Mouse (Mus musculus) forebrain, embryonic 14.5 days (tissue): Measurements from ENCODE around the gene Kif23. TPM values are rescaled to one million over a fixed set of nuclear protein-coding genes. Genes with fewer than 3 reads are reported as not detected.

Experiments
- ATAC-seq: fragments of 200-750 bp; cut with Nextera tagmentation; 2 replicates; pipeline ENCODE4 v1.8.0; 2017; ENCODE audit warnings: mild to moderate bottlenecking, moderate library complexity
- DNase-seq: peaks from one replicate; pipeline ENCODE4 v3.0.0-alpha.2; 2015; ENCODE audit warnings: low spot score
- H3K27ac ChIP-seq: fragments of 300-500 bp; sonication (generic); 2 replicates; pipeline ENCODE4 v1.5.1; 2014; ENCODE audit warnings: low read depth, mild to moderate bottlenecking, control low read depth, low read length, moderate library complexity
- H3K27me3 ChIP-seq: fragments of 300-500 bp; sonication (generic); replicated peaks from 2 replicates; pipeline ENCODE4 v1.6.1; 2014; ENCODE audit warnings: low read length, control low read depth, mixed read lengths; ENCODE audit not compliant: control insufficient read depth, insufficient read depth
- H3K36me3 ChIP-seq: fragments of 300-500 bp; sonication (generic); 2 replicates; pipeline ENCODE4 v1.6.1; 2014; ENCODE audit warnings: low read length, control low read depth; ENCODE audit not compliant: control insufficient read depth, insufficient read depth
- H3K4me1 ChIP-seq: fragments of 300-500 bp; sonication (generic); 2 replicates; pipeline ENCODE4 v1.6.1; 2014; ENCODE audit warnings: antibody characterized with exemption, low read length, control low read depth; ENCODE audit not compliant: control insufficient read depth, insufficient read depth
- H3K4me2 ChIP-seq: fragments of 300-500 bp; sonication (generic); 2 replicates; pipeline ENCODE4 v1.6.1; 2014; ENCODE audit warnings: mild to moderate bottlenecking, control low read depth, low read length
- H3K4me3 ChIP-seq: fragments of 300-500 bp; sonication (generic); 2 replicates; pipeline ENCODE4 v1.5.1; 2014; ENCODE audit warnings: low read depth, low read length, control low read depth
- H3K9ac ChIP-seq: fragments of 300-500 bp; sonication (generic); 2 replicates; pipeline ENCODE4 v1.6.1; 2014; ENCODE audit warnings: mild to moderate bottlenecking, low read length, control low read depth, moderate library complexity
- H3K9me3 ChIP-seq: fragments of 300-500 bp; sonication (generic); replicated peaks from 2 replicates; pipeline ENCODE4 v1.6.1; 2016; ENCODE audit warnings: low read length, control low read depth, mixed read lengths; ENCODE audit not compliant: control insufficient read depth
- WGBS: fragments of 180-500 bp; shearing (Covaris S2); extraction: QIAGEN DNeasy Blood & Tissue Kit; methylation state at CpG from one replicate; pipeline ENCODE4 v1.1.7; 2014; 5-methylcytosine and 5-hydroxymethylcytosine counted together
- polyA plus RNA-seq: library from polyadenylated mRNA; unstranded; fragments of >200 nt; fragmentation: Nextera tagmentation; extraction: Ambion mirVana; gene quantifications from 2 replicates; pipeline ENCODE4 v1.2.1, GENCODE M21; 2014

Kif23 gene
- polyA plus RNA-seq, 1 experiment from 2014 or later: 49.6 TPM

- H3K4me2 ChIP-seq: no peak overlapping the region
- no peak for ATAC-seq
- no peaks in the 10 kb centered on the region for H3K9me3 ChIP-seq
- DNase-seq: no peak
- H3K9ac ChIP-seq: no peak overlapping the region
- peaks cover 29% of the 10 kb centered on the region for H3K36me3 ChIP-seq
- no peak overlapping the region for H3K27ac ChIP-seq
- 57% methylated on average over 6 of the region's 6 CpGs for WGBS
- peaks cover 7% of the 10 kb centered on the region for H3K4me1 ChIP-seq
- no peak overlapping the region for H3K4me3 ChIP-seq
- no peaks in the 10 kb centered on the region for H3K27me3 ChIP-seq
Measured at GRCm38 (mm10) chr9:61911300-61912128, 35.1 kb downstream of the Kif23 start.

GRCm38 (mm10) chr9:61910526-61911256 is 35.9 kb downstream of the Kif23 start:
- 43% methylated on average over 20 of the region's 20 CpGs for WGBS
- peak; percentile 54 for DNase-seq
- no peak for ATAC-seq

DNA sequence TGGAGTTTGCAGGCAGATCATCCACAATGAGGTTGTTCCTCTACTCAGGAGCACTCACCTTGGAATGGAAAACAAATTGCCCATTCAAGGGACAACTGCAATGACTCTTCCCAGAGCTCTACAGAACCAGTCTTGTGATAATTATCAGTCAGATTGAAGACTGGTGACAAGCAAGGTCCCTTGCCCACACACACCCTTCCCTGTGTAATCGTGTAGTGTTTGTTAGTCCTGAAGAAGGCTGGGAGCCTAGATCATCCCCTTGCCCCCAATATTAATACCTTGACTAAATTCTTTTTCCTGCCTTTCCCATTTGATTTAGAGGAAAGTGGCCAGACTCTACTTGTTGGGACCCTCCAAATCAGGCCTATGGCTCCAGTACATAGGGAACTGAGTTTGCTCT is 36.9 kb downstream of the Kif23 start:
- Histone ChIP-seq H3K27me3 (no peaks in the 10 kb centered on the region), H3K9ac (no peak overlapping the region), H3K36me3 (peaks cover 28% of the 10 kb centered on the region), H3K9me3 (no peaks in the 10 kb centered on the region), H3K4me1 (peaks cover 7% of the 10 kb centered on the region), H3K4me2 (no peak overlapping the region), H3K27ac (no peak overlapping the region), H3K4me3 (no peak overlapping the region)
- 100% methylated on average over 1 of the region's 1 CpGs for WGBS
- DNase-seq: no peak
- no peak for ATAC-seq

More at GRCm38 (mm10) chr9:61910526-61911256, 35.9 kb downstream of the Kif23 start:
- H3K9ac ChIP-seq: no peak overlapping the region
- H3K9me3 ChIP-seq: no peaks in the 10 kb centered on the region
- H3K4me3 ChIP-seq: no peak overlapping the region
- no peak overlapping the region for H3K4me2 ChIP-seq
- peaks cover 28% of the 10 kb centered on the region for H3K36me3 ChIP-seq
- H3K27ac ChIP-seq: no peak overlapping the region
- no peaks in the 10 kb centered on the region for H3K27me3 ChIP-seq
- H3K4me1 ChIP-seq: peaks cover 7% of the 10 kb centered on the region

GRCm38 (mm10) chr9:61908832-61909407 is 37.7 kb downstream of the Kif23 start:
- no peak overlapping the region for H3K4me2 ChIP-seq
- WGBS: 90% methylated on average over 11 of the region's 11 CpGs
- H3K27ac ChIP-seq: no peak overlapping the region
- no peaks in the 10 kb centered on the region for H3K9me3 ChIP-seq
- H3K27me3 ChIP-seq: no peaks in the 10 kb centered on the region
- no peak for ATAC-seq
- no peak overlapping the region for H3K4me3 ChIP-seq
- H3K36me3 ChIP-seq: peaks cover 28% of the 10 kb centered on the region
- H3K9ac ChIP-seq: no peak overlapping the region
- no peak for DNase-seq
- peaks cover 7% of the 10 kb centered on the region for H3K4me1 ChIP-seq

DNA sequence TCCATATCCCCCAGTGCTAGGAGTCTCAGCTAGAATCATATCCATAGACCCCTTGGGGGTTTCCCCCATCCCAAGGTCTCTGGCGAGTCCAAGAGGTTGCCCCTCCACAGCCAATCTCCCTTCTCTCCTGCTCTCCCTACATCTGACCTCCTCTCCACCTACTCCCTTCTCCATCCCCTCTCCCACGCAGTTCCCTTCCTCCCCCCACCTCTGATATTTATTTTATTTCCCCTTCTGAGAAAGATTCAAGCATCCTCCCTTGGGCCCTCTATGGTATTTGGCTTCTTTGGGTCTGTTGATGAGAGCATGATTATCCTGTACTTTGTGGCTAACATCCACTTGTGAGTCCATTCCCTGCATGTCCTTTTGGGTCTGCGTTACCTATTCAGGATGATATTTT is 38.2 kb downstream of the Kif23 start:
- Histone ChIP-seq H3K4me2 (no peak overlapping the region), H3K36me3 (peaks cover 28% of the 10 kb centered on the region), H3K9me3 (no peaks in the 10 kb centered on the region), H3K4me1 (peaks cover 3% of the 10 kb centered on the region), H3K27me3 (no peaks in the 10 kb centered on the region), H3K27ac (no peak overlapping the region), H3K9ac (no peak overlapping the region), H3K4me3 (no peak overlapping the region)
- ATAC-seq (no peak), DNase-seq (no peak)
- 81% methylated on average over 3 of the region's 3 CpGs for WGBS

- Histone ChIP-seq H3K4me1 (no peaks in the 10 kb centered on the region), H3K27me3 (no peaks in the 10 kb centered on the region), H3K27ac (no peak overlapping the region), H3K36me3 (peaks cover 23% of the 10 kb centered on the region), H3K4me3 (no peak overlapping the region), H3K9me3 (no peaks in the 10 kb centered on the region), H3K9ac (no peak overlapping the region), H3K4me2 (no peak overlapping the region)
- no peak for DNase-seq
- ATAC-seq: no peak
- 92% methylated on average over 4 of the region's 4 CpGs for WGBS
Measured at GRCm38 (mm10) chr9:61907621-61908295, 38.8 kb downstream of the Kif23 start.

DNA sequence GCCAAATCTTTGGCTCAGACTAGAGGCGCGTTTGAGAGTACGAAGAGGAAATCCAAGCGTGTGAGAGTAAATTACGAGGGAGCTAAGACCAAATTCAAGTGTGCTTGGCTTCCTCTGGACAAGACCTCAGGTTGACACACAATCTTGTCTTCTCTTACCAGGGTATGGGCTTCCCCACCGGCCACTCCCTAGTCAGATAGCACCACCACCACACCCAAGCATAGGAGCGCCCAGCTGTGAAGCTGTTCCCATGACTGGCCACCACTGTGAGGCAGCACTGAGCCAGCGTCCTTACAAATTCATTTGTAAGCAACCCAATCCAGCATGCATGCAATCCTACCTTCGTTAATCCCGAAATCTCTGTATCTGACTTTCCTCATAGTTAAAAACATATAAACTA is 39.7 kb downstream of the Kif23 start:
- no peak for DNase-seq

DNA sequence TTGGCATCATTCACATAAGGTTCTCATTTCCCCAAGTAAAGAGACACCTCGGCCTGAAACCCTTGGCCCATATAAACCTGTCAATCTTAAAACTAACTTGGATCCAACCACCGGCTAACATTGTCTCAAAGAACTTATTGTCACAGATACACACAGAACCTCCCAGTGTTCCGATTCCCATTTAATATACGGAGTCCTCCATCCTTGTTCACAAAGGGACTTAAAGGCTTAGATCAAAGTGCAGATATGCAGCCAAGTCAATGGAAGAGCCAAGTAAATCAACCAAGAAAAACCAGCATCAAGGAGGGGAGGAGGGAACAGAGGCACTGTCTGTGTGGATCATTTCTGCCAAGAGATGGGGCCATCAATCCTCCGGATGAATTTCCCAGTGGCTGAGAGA is 41.0 kb downstream of the Kif23 start:
- Histone ChIP-seq H3K36me3 (0 out of 2 replicates have a peak, but pooled peaks cover 2% of the 10 kb centered on the region), H3K4me3 (no peak overlapping the region), H3K9ac (no peak overlapping the region), H3K4me2 (no peak overlapping the region), H3K4me1 (no peaks in the 10 kb centered on the region), H3K27me3 (no peaks in the 10 kb centered on the region), H3K9me3 (no peaks in the 10 kb centered on the region), H3K27ac (no peak overlapping the region)
- DNase-seq: no peak
- WGBS: 69% methylated on average over 5 of the region's 5 CpGs
- no peak for ATAC-seq

More for the DNA sequence above, 39.7 kb downstream of the Kif23 start:
- no peaks in the 10 kb centered on the region for H3K27me3 ChIP-seq
- no peak overlapping the region for H3K9ac ChIP-seq
- no peak overlapping the region for H3K4me3 ChIP-seq
- 69% methylated on average over 10 of the region's 10 CpGs for WGBS
- no peak overlapping the region for H3K4me2 ChIP-seq
- H3K27ac ChIP-seq: no peak overlapping the region
- no peaks in the 10 kb centered on the region for H3K4me1 ChIP-seq
- no peaks in the 10 kb centered on the region for H3K9me3 ChIP-seq
- ATAC-seq: no peak
- H3K36me3 ChIP-seq: peaks cover 15% of the 10 kb centered on the region
